Mouse (Mus musculus) stomach, postnatal 0 days (tissue): ENCODE measurements around the gene Cela1.

Experiments used
- CTCF ChIP-seq: IDR thresholded peaks from 2 replicates; pipeline ENCODE4 v1.5.1; 2016; ENCODE audit warnings: antibody characterized with exemption, low read depth, mild to moderate bottlenecking, moderate library complexity
- EP300 ChIP-seq: optimal IDR thresholded peaks from 2 replicates; pipeline ENCODE3; 2016; ENCODE audit warnings: antibody characterized with exemption

DNA sequence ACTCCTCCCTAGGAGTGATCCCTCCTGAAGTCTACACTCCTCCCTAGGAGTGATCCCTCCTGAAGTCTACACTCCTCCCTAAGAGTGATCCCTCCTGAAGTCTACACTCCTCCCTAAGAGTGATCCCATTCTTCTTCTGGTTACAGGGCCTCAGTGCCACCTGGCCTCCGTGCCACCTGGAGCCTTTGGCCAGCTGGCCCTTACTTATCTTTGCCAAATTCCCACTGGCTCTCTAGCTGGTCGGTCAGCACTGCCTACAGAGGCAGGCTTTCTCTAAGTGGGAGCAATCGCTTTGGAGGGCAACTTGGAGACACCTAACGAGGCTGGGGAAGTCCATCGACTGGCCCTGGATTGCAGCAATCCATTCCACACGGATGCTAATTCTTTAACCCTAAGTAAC is 41.6 kb downstream of the Cela1 start:
- TF ChIP-seq CTCF: no peak
- TF ChIP-seq EP300: no peak
